Mouse (Mus musculus) thymus, adult 2 months (tissue): ENCODE results near the gene Rps6kb1.

Source experiments
- CTCF ChIP-seq: fragments of 200-500 bp; IDR thresholded peaks from 2 replicates; pipeline ENCODE4 v1.5.1; 2012; ENCODE audit warnings: mild to moderate bottlenecking, control low read depth, low read length, moderate library complexity, borderline replicate concordance; ENCODE audit not compliant: control insufficient read depth, poor library complexity, insufficient read depth; ENCODE audit errors: extremely low read depth
- POLR2A ChIP-seq: fragments of 200-500 bp; IDR thresholded peaks from 2 replicates; pipeline ENCODE4 v1.6.1; 2012; ENCODE audit warnings: mild to moderate bottlenecking, low read length, control low read depth, moderate library complexity; ENCODE audit not compliant: control insufficient read depth, poor library complexity, insufficient read depth; ENCODE audit errors: extremely low read depth

GRCm38 (mm10) chr11:86578809-86579730 is 34.5 kb upstream of the Rps6kb1 start:
- TF ChIP-seq CTCF (no peak), POLR2A (no peak)
